Mouse (Mus musculus): ENCODE measurements around the gene Slc35g1. TPM values are rescaled to one million over a fixed set of nuclear protein-coding genes. Genes with fewer than 3 reads are reported as not detected.
"Not testable (repeated sequence)": the region's sequence is repeated elsewhere in the genome, so short reads cannot be mapped to it uniquely, and the experiment has no call there.

Slc35g1 gene
- polyA plus RNA-seq, 1 experiment from 2014 or later, result 6.6 TPM

GRCm38 (mm10) chr19:38373371-38373770 is 22.4 kb upstream of the Slc35g1 start:
- Histone ChIP-seq H3K4me3 (ENCODE audit: low read depth, low read length) (no peak overlapping the region), H3K36me3 (ENCODE audit: control insufficient read depth, insufficient read depth, low read length) (no peaks in the 10 kb centered on the region), H3K4me2 (ENCODE audit: low read depth, low read length, severe bottlenecking) (no peak overlapping the region), H3K9me3 (ENCODE audit: control insufficient read depth, low read length) (no peaks in the 10 kb centered on the region; the same call in 1 of the 2 replicates), H3K4me1 (replicated peaks; ENCODE audit: control insufficient read depth, insufficient read depth, low read length) (no peaks in the 10 kb centered on the region), H3K27me3 (ENCODE audit: control insufficient read depth, insufficient read depth, low read length) (no peaks in the 10 kb centered on the region), H3K9ac (ENCODE audit: low read length) (no peak overlapping the region), H3K27ac (ENCODE audit: low read depth, low read length) (no peak overlapping the region)
- ATAC-seq (replicated peaks; ENCODE audit: low FRiP score) (no peak), DNase-seq (ENCODE audit: low spot score) (no peak)
- 68% methylated on average over 2 of the region's 2 CpGs for WGBS

DNA sequence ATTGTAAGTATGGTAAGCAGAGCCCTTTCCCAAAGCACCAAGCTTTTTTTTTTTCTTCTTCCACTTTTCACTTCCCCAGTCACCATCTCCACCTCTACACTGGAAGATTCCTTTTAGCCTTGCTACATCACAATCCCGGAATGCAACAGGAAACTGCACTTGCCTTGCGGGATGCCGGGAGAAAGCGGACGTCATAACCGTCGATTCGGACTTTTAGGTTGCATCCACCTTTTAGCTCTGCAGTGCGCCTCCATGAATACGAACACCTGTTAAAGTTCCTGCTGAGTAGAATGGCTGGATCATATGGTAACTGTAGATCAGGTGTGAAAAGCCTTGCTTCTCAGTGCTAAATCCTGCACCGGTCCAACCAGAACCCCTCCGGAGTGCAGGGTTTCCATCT is 12.0 kb upstream of the Slc35g1 start:
- no peak overlapping the region for H3K27ac ChIP-seq (ENCODE audit: low read depth, low read length)
- H3K36me3 ChIP-seq (ENCODE audit: control insufficient read depth, insufficient read depth, low read length), result no peaks in the 10 kb centered on the region
- 90% methylated on average over 12 of the region's 12 CpGs for WGBS
- no peak for ATAC-seq (replicated peaks; ENCODE audit: low FRiP score)
- no peak overlapping the region for H3K9ac ChIP-seq (ENCODE audit: low read length)
- H3K27me3 ChIP-seq (ENCODE audit: control insufficient read depth, insufficient read depth, low read length), result no peaks in the 10 kb centered on the region
- H3K4me3 ChIP-seq (ENCODE audit: low read depth, low read length), result no peak overlapping the region
- no peaks in the 10 kb centered on the region for H3K4me1 ChIP-seq (replicated peaks; ENCODE audit: control insufficient read depth, insufficient read depth, low read length)
- no peak for DNase-seq (ENCODE audit: low spot score)
- no peaks in the 10 kb centered on the region for H3K9me3 ChIP-seq (ENCODE audit: control insufficient read depth, low read length)
- H3K4me2 ChIP-seq (ENCODE audit: low read depth, low read length, severe bottlenecking), result no peak overlapping the region

GRCm38 (mm10) chr19:38387021-38387420 is 8.8 kb upstream of the Slc35g1 start:
- not testable (repeated sequence) for H3K9me3 ChIP-seq (ENCODE audit: control insufficient read depth, low read length); H3K4me2 ChIP-seq (ENCODE audit: low read depth, low read length, severe bottlenecking); H3K27me3 ChIP-seq (ENCODE audit: control insufficient read depth, insufficient read depth, low read length); H3K9ac ChIP-seq (ENCODE audit: low read length); DNase-seq (ENCODE audit: low spot score); ATAC-seq (replicated peaks; ENCODE audit: low FRiP score); H3K4me1 ChIP-seq (replicated peaks; ENCODE audit: control insufficient read depth, insufficient read depth, low read length); H3K27ac ChIP-seq (ENCODE audit: low read depth, low read length); H3K4me3 ChIP-seq (ENCODE audit: low read depth, low read length); H3K36me3 ChIP-seq (ENCODE audit: control insufficient read depth, insufficient read depth, low read length)
- 77% methylated on average over 1 of the region's 1 CpGs for WGBS

GRCm38 (mm10) chr19:38387835-38388234 is 7.9 kb upstream of the Slc35g1 start:
- no peak overlapping the region for H3K4me2 ChIP-seq (ENCODE audit: low read depth, low read length, severe bottlenecking)
- H3K27ac ChIP-seq (ENCODE audit: low read depth, low read length), result no peak overlapping the region
- WGBS, result 96% methylated on average over 4 of the region's 4 CpGs
- H3K9me3 ChIP-seq (ENCODE audit: control insufficient read depth, low read length), result no peaks in the 10 kb centered on the region
- H3K27me3 ChIP-seq (ENCODE audit: control insufficient read depth, insufficient read depth, low read length), result no peaks in the 10 kb centered on the region
- no peak overlapping the region for H3K9ac ChIP-seq (ENCODE audit: low read length)
- H3K36me3 ChIP-seq (ENCODE audit: control insufficient read depth, insufficient read depth, low read length), result no peaks in the 10 kb centered on the region
- DNase-seq (ENCODE audit: low spot score) (no peak), ATAC-seq (replicated peaks; ENCODE audit: low FRiP score) (no peak)
- no peaks in the 10 kb centered on the region for H3K4me1 ChIP-seq (replicated peaks; ENCODE audit: control insufficient read depth, insufficient read depth, low read length)
- no peak overlapping the region for H3K4me3 ChIP-seq (ENCODE audit: low read depth, low read length)

- H3K4me2 ChIP-seq (ENCODE audit: low read depth, low read length, severe bottlenecking), result peak overlapping the region; percentile 73
- no peak for DNase-seq (ENCODE audit: low spot score)
- WGBS, result 16% methylated on average over 8 of the region's 8 CpGs
- no peak for ATAC-seq (replicated peaks; ENCODE audit: low FRiP score)
- H3K4me1 ChIP-seq (replicated peaks; ENCODE audit: control insufficient read depth, insufficient read depth, low read length), result 0 out of 2 replicates have a peak, but pooled peaks cover 2% of the 10 kb centered on the region
- H3K4me3 ChIP-seq (ENCODE audit: low read depth, low read length), result peak overlapping the region; percentile 67
- no peaks in the 10 kb centered on the region for H3K9me3 ChIP-seq (ENCODE audit: control insufficient read depth, low read length)
- no peaks in the 10 kb centered on the region for H3K27me3 ChIP-seq (ENCODE audit: control insufficient read depth, insufficient read depth, low read length)
- no peak overlapping the region for H3K27ac ChIP-seq (ENCODE audit: low read depth, low read length)
- H3K9ac ChIP-seq (ENCODE audit: low read length), result peak overlapping the region; percentile 86
- H3K36me3 ChIP-seq (ENCODE audit: control insufficient read depth, insufficient read depth, low read length), result no peaks in the 10 kb centered on the region
Measured at GRCm38 (mm10) chr19:38396633-38396970, 822 bp downstream of the Slc35g1 start.

- H3K27ac ChIP-seq (ENCODE audit: low read depth, low read length), result no peak overlapping the region
- DNase-seq (ENCODE audit: low spot score) (no peak), ATAC-seq (replicated peaks; ENCODE audit: low FRiP score) (no peak)
- WGBS, result 33% methylated on average over 6 of the region's 6 CpGs
- H3K9me3 ChIP-seq (ENCODE audit: control insufficient read depth, low read length), result no peaks in the 10 kb centered on the region
- no peak overlapping the region for H3K9ac ChIP-seq (ENCODE audit: low read length)
- H3K4me1 ChIP-seq (replicated peaks; ENCODE audit: control insufficient read depth, insufficient read depth, low read length), result 0 out of 2 replicates have a peak, but pooled peaks cover 2% of the 10 kb centered on the region
- H3K27me3 ChIP-seq (ENCODE audit: control insufficient read depth, insufficient read depth, low read length), result no peaks in the 10 kb centered on the region
- H3K4me3 ChIP-seq (ENCODE audit: low read depth, low read length), result peak overlapping the region; percentile 67
- H3K36me3 ChIP-seq (ENCODE audit: control insufficient read depth, insufficient read depth, low read length), result no peaks in the 10 kb centered on the region
- peak overlapping the region; percentile 73 for H3K4me2 ChIP-seq (ENCODE audit: low read depth, low read length, severe bottlenecking)
Measured at GRCm38 (mm10) chr19:38397004-38397403, 1.2 kb downstream of the Slc35g1 start.

GRCm38 (mm10) chr19:38398966-38399365 is 3.2 kb downstream of the Slc35g1 start:
- no peaks in the 10 kb centered on the region for H3K27me3 ChIP-seq (ENCODE audit: control insufficient read depth, insufficient read depth, low read length)
- no peaks in the 10 kb centered on the region for H3K36me3 ChIP-seq (ENCODE audit: control insufficient read depth, insufficient read depth, low read length)
- 0 out of 2 replicates have a peak, but pooled peaks cover 2% of the 10 kb centered on the region for H3K4me1 ChIP-seq (replicated peaks; ENCODE audit: control insufficient read depth, insufficient read depth, low read length)
- H3K4me2 ChIP-seq (ENCODE audit: low read depth, low read length, severe bottlenecking), result no peak overlapping the region
- DNase-seq (ENCODE audit: low spot score) (no peak), ATAC-seq (replicated peaks; ENCODE audit: low FRiP score) (no peak)
- H3K9me3 ChIP-seq (ENCODE audit: control insufficient read depth, low read length), result no peaks in the 10 kb centered on the region
- H3K4me3 ChIP-seq (ENCODE audit: low read depth, low read length), result no peak overlapping the region
- no peak overlapping the region for H3K27ac ChIP-seq (ENCODE audit: low read depth, low read length)
- no peak overlapping the region for H3K9ac ChIP-seq (ENCODE audit: low read length)
- whole genome bisulfite sequencing, result 87% methylated on average over 8 of the region's 8 CpGs

DNA sequence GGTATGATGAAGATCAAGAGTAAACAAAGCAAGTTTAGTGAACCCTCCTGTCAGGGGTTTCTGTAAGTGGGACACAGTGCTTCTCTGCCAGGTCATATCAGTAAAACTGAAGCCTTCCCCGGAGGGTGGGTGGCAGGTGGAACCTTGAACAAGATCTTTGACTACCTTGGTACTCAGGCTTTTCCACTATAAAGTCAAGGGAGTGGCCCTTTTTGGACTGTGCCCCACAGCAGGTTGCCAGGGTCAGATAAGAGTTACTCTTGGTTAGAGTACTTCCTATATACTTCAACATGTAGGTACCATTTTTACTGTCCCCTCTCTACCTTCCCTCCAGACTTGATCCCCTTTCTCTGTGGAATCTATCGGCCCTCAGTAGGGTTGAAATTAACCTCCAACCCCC is 5.1 kb downstream of the Slc35g1 start:
- H3K9ac ChIP-seq (ENCODE audit: low read length), result no peak overlapping the region
- H3K27me3 ChIP-seq (ENCODE audit: control insufficient read depth, insufficient read depth, low read length), result no peaks in the 10 kb centered on the region
- no peak overlapping the region for H3K4me2 ChIP-seq (ENCODE audit: low read depth, low read length, severe bottlenecking)
- H3K36me3 ChIP-seq (ENCODE audit: control insufficient read depth, insufficient read depth, low read length), result no peaks in the 10 kb centered on the region
- H3K4me3 ChIP-seq (ENCODE audit: low read depth, low read length), result no peak overlapping the region
- ATAC-seq (replicated peaks; ENCODE audit: low FRiP score) (no peak), DNase-seq (ENCODE audit: low spot score) (no peak)
- no peak overlapping the region for H3K27ac ChIP-seq (ENCODE audit: low read depth, low read length)
- WGBS, result 90% methylated on average over 2 of the region's 2 CpGs
- no peaks in the 10 kb centered on the region for H3K9me3 ChIP-seq (ENCODE audit: control insufficient read depth, low read length)
- H3K4me1 ChIP-seq (replicated peaks; ENCODE audit: control insufficient read depth, insufficient read depth, low read length), result 0 out of 2 replicates have a peak, but pooled peaks cover 2% of the 10 kb centered on the region

- Histone ChIP-seq H3K9ac (ENCODE audit: low read length) (no peak overlapping the region), H3K27me3 (ENCODE audit: control insufficient read depth, insufficient read depth, low read length) (no peaks in the 10 kb centered on the region), H3K4me2 (ENCODE audit: low read depth, low read length, severe bottlenecking) (no peak overlapping the region), H3K4me3 (ENCODE audit: low read depth, low read length) (no peak overlapping the region), H3K4me1 (replicated peaks; ENCODE audit: control insufficient read depth, insufficient read depth, low read length) (0 out of 2 replicates have a peak, but pooled peaks cover 2% of the 10 kb centered on the region), H3K9me3 (ENCODE audit: control insufficient read depth, low read length) (no peaks in the 10 kb centered on the region), H3K36me3 (ENCODE audit: control insufficient read depth, insufficient read depth, low read length) (no peaks in the 10 kb centered on the region; the same call in 1 of the 2 replicates), H3K27ac (ENCODE audit: low read depth, low read length) (no peak overlapping the region)
- no peak for ATAC-seq (replicated peaks; ENCODE audit: low FRiP score)
- no peak for DNase-seq (ENCODE audit: low spot score)
- 94% methylated on average over 2 of the region's 2 CpGs for WGBS
Measured at GRCm38 (mm10) chr19:38401416-38401815, 5.6 kb downstream of the Slc35g1 start.

All from forebrain, embryonic 11.5 days (tissue).